Mouse (Mus musculus): ENCODE measurements around the gene Olfr801.

Gene Olfr801

GRCm38 (mm10) chr10:129673765-129674164 is at the start of gene Olfr801:
Olfr801 (minus strand) TSS chr10:129673865.
- DNase-seq: no peak

GRCm38 (mm10) chr10:129702910-129703309 is 29.2 kb upstream of the Olfr801 start, which contains the start of gene Olfr804:
Olfr804 (plus strand) TSS chr10:129703210.
- DNase-seq: no peak

DNA sequence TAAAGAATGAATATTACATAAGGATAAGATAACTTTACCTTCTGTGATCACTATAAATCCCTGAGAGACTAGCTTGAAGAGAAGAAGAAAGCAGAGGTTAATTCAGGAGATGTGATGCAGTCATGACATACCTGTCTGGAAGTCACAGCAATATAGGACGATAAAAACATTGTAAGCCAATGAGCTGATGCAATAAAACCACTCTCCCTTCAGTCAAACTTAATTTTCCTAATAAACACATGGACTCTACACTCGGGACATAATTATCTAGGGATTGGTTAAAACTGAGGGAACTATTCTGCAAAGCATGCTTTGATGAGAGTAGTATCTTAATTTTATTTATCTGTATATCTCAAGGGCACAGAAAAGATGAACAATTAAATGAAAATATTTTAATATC is 20.5 kb upstream of the Olfr801 start, which contains the start of gene Olfr803:
Olfr803 (minus strand) TSS at position 101 of the 400 bp plus-strand sequence.
- DNase-seq: no peak

GRCm38 (mm10) chr10:129688069-129688468 is 14.4 kb upstream of the Olfr801 start, which contains the start of gene Olfr802:
Olfr802 (minus strand) TSS chr10:129688169.
- DNase-seq: no peak

- no peak for DNase-seq
Measured at GRCm38 (mm10) chr10:129657394-129657793, 16.3 kb downstream of the Olfr801 start, which contains the start of gene Olfr800. Olfr800 (plus strand) TSS chr10:129657694.

DNA sequence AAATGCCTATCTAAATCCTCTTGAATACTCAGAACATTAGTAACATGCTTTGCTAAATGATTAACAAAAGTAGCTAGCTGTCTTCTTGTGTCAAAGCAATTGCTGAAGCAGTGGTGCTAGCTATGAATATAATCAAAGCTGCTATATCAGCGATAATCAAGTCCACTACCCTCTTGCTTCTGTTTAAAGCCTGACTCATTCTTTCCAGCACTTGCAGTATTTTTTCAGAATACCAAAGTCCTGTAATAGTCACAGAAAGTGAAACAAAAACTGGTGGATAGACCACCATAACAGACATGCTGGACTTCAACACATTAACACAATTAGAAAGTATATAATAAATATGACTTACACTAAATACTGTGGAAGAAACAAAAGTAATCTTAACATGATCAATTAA is 21.9 kb downstream of the Olfr801 start:
- DNase-seq: no peak

- no peak for DNase-seq
Measured at GRCm38 (mm10) chr10:129637184-129637583, 36.5 kb downstream of the Olfr801 start, which contains the start of gene Olfr799. Olfr799 (plus strand) TSS chr10:129637484.

DNA sequence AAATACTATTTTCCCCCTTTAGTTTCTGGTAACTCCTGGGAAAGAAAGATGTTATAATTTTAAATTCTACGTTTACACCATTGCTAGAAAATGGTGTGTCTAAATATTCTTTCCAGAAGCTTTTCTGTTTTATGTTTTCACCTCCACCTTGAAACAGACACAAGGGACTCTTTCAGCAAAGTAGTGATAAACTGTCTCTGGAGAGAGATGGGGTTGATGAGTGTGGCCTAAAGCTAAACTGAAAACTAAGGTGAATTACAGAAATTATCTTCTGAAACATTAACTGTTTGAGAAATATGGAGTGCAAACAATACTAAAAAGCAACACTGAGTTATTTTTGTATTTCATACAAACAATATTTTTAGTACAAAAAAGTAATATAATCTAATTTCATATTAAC is 45.8 kb downstream of the Olfr801 start, which contains the start of gene Olfr798:
Olfr798 (minus strand) TSS at position 101 of the 400 bp plus-strand sequence.
- no peak for DNase-seq

- DNase-seq: no peak
Measured at GRCm38 (mm10) chr10:129623251-129623650, 50.4 kb downstream of the Olfr801 start.

- DNase-seq: no peak
Measured at GRCm38 (mm10) chr10:129621724-129622123, 51.9 kb downstream of the Olfr801 start.

Measured in cerebellum, postnatal 14 days (tissue).